Mouse (Mus musculus): Measurements from ENCODE around the gene Rnf17. TPM values are rescaled to one million over a fixed set of nuclear protein-coding genes. Genes with fewer than 3 reads are reported as not detected.

Rnf17 gene
- polyA plus RNA-seq, 1 experiment from 2014 or later: 1.0 TPM

DNA sequence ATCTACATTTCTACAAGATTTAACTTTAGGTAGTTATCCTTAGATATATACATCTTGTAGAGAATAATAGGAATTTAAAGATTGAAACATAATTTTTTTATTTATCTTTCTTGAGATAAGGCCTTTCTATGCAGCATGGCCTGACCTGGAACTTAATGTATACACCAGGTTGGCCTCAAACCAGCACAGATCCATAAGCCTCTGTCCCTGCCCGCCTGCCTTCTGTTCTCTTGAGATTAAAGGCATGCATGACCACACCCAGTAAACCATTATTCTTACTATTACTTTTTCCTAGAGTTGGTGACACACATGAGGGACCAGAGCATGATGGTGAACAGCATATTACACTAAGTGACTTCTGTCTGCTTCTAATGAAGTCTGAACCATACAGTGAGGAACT lies 60.3 kb downstream of the Rnf17 start:
- ATAC-seq: no peak
- Histone ChIP-seq H3K9ac (replicated peaks; ENCODE audit: low read depth, low read length) (no peak overlapping the region), H3K9me3 (ENCODE audit: control insufficient read depth, low read length) (no peaks in the 10 kb centered on the region), H3K4me3 (replicated peaks; ENCODE audit: low read length) (no peak overlapping the region), H3K36me3 (ENCODE audit: control insufficient read depth, insufficient read depth) (no peaks in the 10 kb centered on the region), H3K4me1 (replicated peaks; ENCODE audit: control insufficient read depth, insufficient read depth, low read length) (no peaks in the 10 kb centered on the region), H3K27ac (ENCODE audit: low read length) (no peak overlapping the region), H3K27me3 (replicated peaks; ENCODE audit: control insufficient read depth, insufficient read depth, low read length) (no peaks in the 10 kb centered on the region), H3K4me2 (ENCODE audit: low read length) (no peak overlapping the region)
- WGBS: 82% methylated on average over 1 of the region's 1 CpGs

GRCm38 (mm10) chr14:56468145-56468544 lies 65.8 kb downstream of the Rnf17 start:
- 48% methylated on average over 1 of the region's 1 CpGs for WGBS
- Histone ChIP-seq H3K4me1 (replicated peaks; ENCODE audit: control insufficient read depth, insufficient read depth, low read length) (no peaks in the 10 kb centered on the region), H3K36me3 (ENCODE audit: control insufficient read depth, insufficient read depth) (no peaks in the 10 kb centered on the region), H3K4me2 (ENCODE audit: low read length) (no peak overlapping the region), H3K9me3 (ENCODE audit: control insufficient read depth, low read length) (no peaks in the 10 kb centered on the region), H3K9ac (replicated peaks; ENCODE audit: low read depth, low read length) (no peak overlapping the region), H3K4me3 (replicated peaks; ENCODE audit: low read length) (no peak overlapping the region), H3K27me3 (replicated peaks; ENCODE audit: control insufficient read depth, insufficient read depth, low read length) (no peaks in the 10 kb centered on the region), H3K27ac (ENCODE audit: low read length) (no peak overlapping the region)
- ATAC-seq: no peak

- no peaks in the 10 kb centered on the region for H3K9me3 ChIP-seq (ENCODE audit: control insufficient read depth, low read length)
- ATAC-seq: no peak
- H3K27me3 ChIP-seq (replicated peaks; ENCODE audit: control insufficient read depth, insufficient read depth, low read length): no peaks in the 10 kb centered on the region
- no peak overlapping the region for H3K4me2 ChIP-seq (ENCODE audit: low read length)
- H3K27ac ChIP-seq (ENCODE audit: low read length): no peak overlapping the region
- H3K4me1 ChIP-seq (replicated peaks; ENCODE audit: control insufficient read depth, insufficient read depth, low read length): no peaks in the 10 kb centered on the region
- no peak overlapping the region for H3K9ac ChIP-seq (replicated peaks; ENCODE audit: low read depth, low read length)
- H3K4me3 ChIP-seq (replicated peaks; ENCODE audit: low read length): no peak overlapping the region
- no peaks in the 10 kb centered on the region for H3K36me3 ChIP-seq (ENCODE audit: control insufficient read depth, insufficient read depth)
Measured at GRCm38 (mm10) chr14:56489806-56490205, 87.4 kb downstream of the Rnf17 start.

DNA sequence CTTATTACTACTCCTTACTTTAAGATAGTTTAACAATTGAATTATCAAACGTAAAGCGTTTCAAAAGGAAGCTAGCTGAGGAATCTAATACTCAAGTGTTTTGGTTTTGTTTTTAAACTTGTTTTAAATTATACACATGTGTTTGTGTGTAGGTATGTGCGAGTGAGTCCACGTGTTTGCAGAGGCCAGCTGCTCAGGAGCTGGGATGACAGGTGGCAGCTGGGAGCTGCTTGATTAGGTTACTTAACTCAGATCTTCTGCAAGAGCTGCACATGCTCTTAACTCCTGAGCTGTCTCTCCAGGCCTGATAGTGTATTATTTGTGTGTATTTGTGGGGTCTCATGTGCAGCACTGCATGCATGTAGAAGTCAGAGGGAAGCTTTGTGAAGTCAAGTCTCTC lies 100.0 kb downstream of the Rnf17 start:
- no peaks in the 10 kb centered on the region for H3K9me3 ChIP-seq (ENCODE audit: control insufficient read depth, low read length)
- no peak overlapping the region for H3K9ac ChIP-seq (replicated peaks; ENCODE audit: low read depth, low read length)
- H3K4me1 ChIP-seq (replicated peaks; ENCODE audit: control insufficient read depth, insufficient read depth, low read length): no peaks in the 10 kb centered on the region
- H3K4me3 ChIP-seq (replicated peaks; ENCODE audit: low read length): no peak overlapping the region
- no peaks in the 10 kb centered on the region for H3K27me3 ChIP-seq (replicated peaks; ENCODE audit: control insufficient read depth, insufficient read depth, low read length)
- H3K4me2 ChIP-seq (ENCODE audit: low read length): no peak overlapping the region
- ATAC-seq: no peak
- no peaks in the 10 kb centered on the region for H3K36me3 ChIP-seq (ENCODE audit: control insufficient read depth, insufficient read depth)
- 90% methylated on average over 4 of the region's 4 CpGs for WGBS
- no peak overlapping the region for H3K27ac ChIP-seq (ENCODE audit: low read length)

DNA sequence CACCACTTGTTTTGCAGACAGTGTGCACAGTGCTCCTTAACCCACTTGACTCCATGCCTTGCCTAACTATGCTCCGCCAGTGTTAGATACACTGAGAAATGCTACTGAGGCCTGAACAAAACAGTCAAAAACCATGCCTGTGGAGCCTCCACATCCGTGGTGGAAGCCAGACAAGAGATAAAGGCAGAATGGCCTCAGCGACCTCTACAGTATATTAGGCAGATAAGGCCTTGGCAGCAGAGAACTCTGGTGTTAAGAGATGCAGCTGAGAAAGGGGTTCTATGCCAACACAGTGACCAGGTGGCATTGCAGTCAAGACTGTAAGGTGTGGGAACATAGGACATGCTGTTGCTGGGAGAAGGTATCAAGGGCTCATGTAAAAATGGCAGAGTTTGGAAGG lies 104.4 kb downstream of the Rnf17 start:
- Histone ChIP-seq H3K4me1 (replicated peaks; ENCODE audit: control insufficient read depth, insufficient read depth, low read length) (no peaks in the 10 kb centered on the region), H3K36me3 (ENCODE audit: control insufficient read depth, insufficient read depth) (no peaks in the 10 kb centered on the region), H3K9ac (replicated peaks; ENCODE audit: low read depth, low read length) (no peak overlapping the region), H3K4me2 (ENCODE audit: low read length) (no peak overlapping the region), H3K9me3 (ENCODE audit: control insufficient read depth, low read length) (no peaks in the 10 kb centered on the region), H3K27me3 (replicated peaks; ENCODE audit: control insufficient read depth, insufficient read depth, low read length) (no peaks in the 10 kb centered on the region), H3K4me3 (replicated peaks; ENCODE audit: low read length) (no peak overlapping the region), H3K27ac (ENCODE audit: low read length) (no peak overlapping the region)
- ATAC-seq: no peak
- WGBS: 77% methylated on average over 3 of the region's 3 CpGs

DNA sequence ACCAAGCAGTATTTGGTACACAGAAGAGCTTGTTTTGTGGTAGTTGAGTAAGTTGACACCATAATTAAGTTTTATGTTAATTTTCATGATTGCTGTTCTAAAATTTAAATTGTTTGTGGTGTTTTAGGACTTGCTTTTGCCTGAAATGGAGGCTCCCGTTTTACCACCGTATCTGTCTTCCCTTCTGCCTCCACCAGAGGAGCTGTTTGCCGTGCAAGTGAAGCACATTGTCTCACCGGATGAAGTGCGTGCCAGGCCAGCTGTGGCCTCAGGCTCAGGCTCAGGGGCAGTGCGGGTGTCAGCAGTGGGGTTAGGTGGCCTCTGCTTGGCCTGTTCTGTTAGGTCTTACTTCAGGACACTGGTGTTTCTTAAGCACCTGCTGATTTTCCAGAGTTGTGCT lies 109.7 kb downstream of the Rnf17 start:
- Histone ChIP-seq H3K27me3 (replicated peaks; ENCODE audit: control insufficient read depth, insufficient read depth, low read length) (no peaks in the 10 kb centered on the region), H3K4me2 (ENCODE audit: low read length) (no peak overlapping the region), H3K9ac (replicated peaks; ENCODE audit: low read depth, low read length) (no peak overlapping the region), H3K36me3 (ENCODE audit: control insufficient read depth, insufficient read depth) (no peaks in the 10 kb centered on the region), H3K9me3 (ENCODE audit: control insufficient read depth, low read length) (no peaks in the 10 kb centered on the region), H3K27ac (ENCODE audit: low read length) (no peak overlapping the region), H3K4me1 (replicated peaks; ENCODE audit: control insufficient read depth, insufficient read depth, low read length) (no peaks in the 10 kb centered on the region), H3K4me3 (replicated peaks; ENCODE audit: low read length) (no peak overlapping the region)
- no peak for ATAC-seq
- WGBS: 36% methylated on average over 6 of the region's 6 CpGs

DNA sequence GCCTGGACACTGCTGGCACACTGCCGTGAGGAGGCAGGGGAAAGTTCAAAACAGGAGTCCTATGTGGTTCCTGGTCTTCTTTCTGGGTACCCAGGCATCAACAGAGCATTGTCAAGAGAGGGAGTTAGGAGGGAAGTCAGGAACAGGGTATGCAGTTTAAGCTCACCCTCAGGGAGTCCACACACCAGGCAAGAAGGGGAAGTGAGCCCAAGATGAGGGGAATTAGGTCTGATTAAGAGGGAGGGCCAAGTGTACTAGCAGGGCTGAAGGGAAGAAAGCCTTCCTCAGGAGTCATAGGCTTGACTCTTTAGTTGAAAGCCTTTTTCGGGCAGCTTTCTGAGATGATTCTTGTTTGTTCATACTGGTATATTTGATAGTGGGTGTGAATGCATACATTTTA lies 112.4 kb downstream of the Rnf17 start:
- Histone ChIP-seq H3K4me3 (replicated peaks; ENCODE audit: low read length) (no peak overlapping the region), H3K9ac (replicated peaks; ENCODE audit: low read depth, low read length) (no peak overlapping the region), H3K27ac (ENCODE audit: low read length) (no peak overlapping the region), H3K4me2 (ENCODE audit: low read length) (no peak overlapping the region), H3K9me3 (ENCODE audit: control insufficient read depth, low read length) (no peaks in the 10 kb centered on the region), H3K4me1 (replicated peaks; ENCODE audit: control insufficient read depth, insufficient read depth, low read length) (no peaks in the 10 kb centered on the region), H3K36me3 (ENCODE audit: control insufficient read depth, insufficient read depth) (no peaks in the 10 kb centered on the region), H3K27me3 (replicated peaks; ENCODE audit: control insufficient read depth, insufficient read depth, low read length) (no peaks in the 10 kb centered on the region)
- ATAC-seq: no peak
- WGBS: 79% methylated on average over 2 of the region's 2 CpGs

DNA sequence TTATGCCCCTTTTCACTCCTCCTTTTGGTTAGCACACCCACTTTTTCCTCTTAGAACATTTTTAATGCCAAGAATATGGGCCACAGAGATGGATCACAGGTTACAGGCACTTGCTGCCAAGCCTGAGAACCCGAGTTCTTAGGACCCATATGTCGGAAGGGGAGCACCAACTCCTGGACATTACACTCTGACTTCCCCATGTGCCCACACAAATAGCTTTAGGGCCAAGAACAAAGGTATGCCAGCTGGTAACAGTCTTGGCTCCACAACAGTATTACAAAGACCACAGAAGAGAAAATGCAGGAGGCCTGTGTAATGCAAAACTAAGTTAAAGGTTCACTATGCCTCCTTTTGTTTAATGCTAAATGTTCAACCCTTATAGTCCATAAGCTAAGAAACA lies 128.4 kb downstream of the Rnf17 start:
- Histone ChIP-seq H3K9ac (replicated peaks; ENCODE audit: low read depth, low read length) (no peak overlapping the region), H3K27me3 (replicated peaks; ENCODE audit: control insufficient read depth, insufficient read depth, low read length) (no peaks in the 10 kb centered on the region), H3K4me3 (replicated peaks; ENCODE audit: low read length) (no peak overlapping the region), H3K36me3 (ENCODE audit: control insufficient read depth, insufficient read depth) (peaks cover 14% of the 10 kb centered on the region), H3K4me1 (replicated peaks; ENCODE audit: control insufficient read depth, insufficient read depth, low read length) (no peaks in the 10 kb centered on the region), H3K9me3 (ENCODE audit: control insufficient read depth, low read length) (no peaks in the 10 kb centered on the region), H3K27ac (ENCODE audit: low read length) (no peak overlapping the region), H3K4me2 (ENCODE audit: low read length) (no peak overlapping the region)
- ATAC-seq: no peak
- WGBS: 78% methylated on average over 2 of the region's 2 CpGs

GRCm38 (mm10) chr14:56544946-56545345 lies 142.6 kb downstream of the Rnf17 start:
- H3K9me3 ChIP-seq (ENCODE audit: control insufficient read depth, low read length): no peaks in the 10 kb centered on the region
- H3K27ac ChIP-seq (ENCODE audit: low read length): no peak overlapping the region
- H3K4me1 ChIP-seq (replicated peaks; ENCODE audit: control insufficient read depth, insufficient read depth, low read length): no peaks in the 10 kb centered on the region
- H3K27me3 ChIP-seq (replicated peaks; ENCODE audit: control insufficient read depth, insufficient read depth, low read length): no peaks in the 10 kb centered on the region
- no peak for ATAC-seq
- H3K36me3 ChIP-seq (ENCODE audit: control insufficient read depth, insufficient read depth): peaks cover 2% of the 10 kb centered on the region; the same call in 1 of the 2 replicates
- H3K4me3 ChIP-seq (replicated peaks; ENCODE audit: low read length): no peak overlapping the region
- 67% methylated on average over 1 of the region's 1 CpGs for WGBS
- H3K4me2 ChIP-seq (ENCODE audit: low read length): no peak overlapping the region
- no peak overlapping the region for H3K9ac ChIP-seq (replicated peaks; ENCODE audit: low read depth, low read length)

DNA sequence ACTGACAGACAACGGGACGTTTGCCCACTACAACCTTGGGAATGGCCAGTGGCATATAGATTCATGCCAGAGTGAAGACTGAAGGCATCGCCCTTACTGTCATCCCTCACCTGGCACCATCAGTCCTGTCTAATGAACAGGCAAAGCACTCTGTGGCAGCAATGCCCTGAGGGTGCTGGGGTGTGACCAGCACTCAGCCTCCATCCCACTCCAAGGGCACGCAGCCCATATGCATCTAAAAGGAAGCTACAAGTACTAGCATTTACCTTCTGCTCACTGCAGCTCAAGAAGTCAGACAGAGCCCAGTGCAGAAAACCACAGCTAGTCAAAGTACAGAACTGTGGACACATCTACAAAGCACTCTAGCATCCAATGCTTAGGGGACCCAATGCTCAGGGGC lies 143.1 kb downstream of the Rnf17 start:
- 96% methylated on average over 4 of the region's 4 CpGs for WGBS
- no peak overlapping the region for H3K4me3 ChIP-seq (replicated peaks; ENCODE audit: low read length)
- H3K9ac ChIP-seq (replicated peaks; ENCODE audit: low read depth, low read length): no peak overlapping the region
- H3K4me1 ChIP-seq (replicated peaks; ENCODE audit: control insufficient read depth, insufficient read depth, low read length): no peaks in the 10 kb centered on the region
- no peaks in the 10 kb centered on the region for H3K9me3 ChIP-seq (ENCODE audit: control insufficient read depth, low read length)
- no peak overlapping the region for H3K27ac ChIP-seq (ENCODE audit: low read length)
- peaks cover 2% of the 10 kb centered on the region; the same call in 1 of the 2 replicates for H3K36me3 ChIP-seq (ENCODE audit: control insufficient read depth, insufficient read depth)
- no peaks in the 10 kb centered on the region for H3K27me3 ChIP-seq (replicated peaks; ENCODE audit: control insufficient read depth, insufficient read depth, low read length)
- ATAC-seq: no peak
- H3K4me2 ChIP-seq (ENCODE audit: low read length): no peak overlapping the region
